Mouse (Mus musculus): Measurements from ENCODE around the gene Txnrd2. TPM values are rescaled to one million over a fixed set of nuclear protein-coding genes. Genes with fewer than 3 reads are reported as not detected.
A peak's percentile ranks its signal among the peaks of the same experiment; 100 is the strongest.

Gene Txnrd2
- polyA plus RNA-seq, 1 experiment from 2014 or later = 24.8 TPM

- Histone ChIP-seq H3K4me3 (ENCODE audit: low read depth, low read length) (no peak overlapping the region), H3K27me3 (ENCODE audit: control insufficient read depth, insufficient read depth, low read length) (no peaks in the 10 kb centered on the region), H3K9ac (ENCODE audit: low read length) (no peak overlapping the region), H3K9me3 (ENCODE audit: control insufficient read depth, low read length) (no peaks in the 10 kb centered on the region), H3K4me2 (ENCODE audit: low read depth, low read length, severe bottlenecking) (no peak overlapping the region), H3K4me1 (replicated peaks; ENCODE audit: control insufficient read depth, insufficient read depth, low read length) (peaks cover 8% of the 10 kb centered on the region; the same call in 1 of the 2 replicates), H3K36me3 (ENCODE audit: control insufficient read depth, insufficient read depth, low read length) (no peaks in the 10 kb centered on the region; the same call in 1 of the 2 replicates), H3K27ac (ENCODE audit: low read depth, low read length) (no peak overlapping the region)
- DNase-seq (ENCODE audit: low spot score) = no peak
- ATAC-seq (replicated peaks; ENCODE audit: low FRiP score) = no peak
- 96% methylated on average over 14 of the region's 14 CpGs for WGBS
Measured at GRCm38 (mm10) chr16:18503566-18504342, 77.6 kb downstream of the Txnrd2 start.

- ATAC-seq (replicated peaks; ENCODE audit: low FRiP score) (no peak), DNase-seq (ENCODE audit: low spot score) (no peak)
- Histone ChIP-seq H3K36me3 (ENCODE audit: control insufficient read depth, insufficient read depth, low read length) (no peaks in the 10 kb centered on the region; the same call in 1 of the 2 replicates), H3K4me3 (ENCODE audit: low read depth, low read length) (no peak overlapping the region), H3K4me2 (ENCODE audit: low read depth, low read length, severe bottlenecking) (no peak overlapping the region), H3K4me1 (replicated peaks; ENCODE audit: control insufficient read depth, insufficient read depth, low read length) (no peaks in the 10 kb centered on the region; the same call in 1 of the 2 replicates), H3K27ac (ENCODE audit: low read depth, low read length) (no peak overlapping the region), H3K9me3 (ENCODE audit: control insufficient read depth, low read length) (no peaks in the 10 kb centered on the region), H3K27me3 (ENCODE audit: control insufficient read depth, insufficient read depth, low read length) (no peaks in the 10 kb centered on the region), H3K9ac (ENCODE audit: low read length) (no peak overlapping the region)
- WGBS = 95% methylated on average over 3 of the region's 3 CpGs
Measured at GRCm38 (mm10) chr16:18506524-18507199, 80.5 kb downstream of the Txnrd2 start.

DNA sequence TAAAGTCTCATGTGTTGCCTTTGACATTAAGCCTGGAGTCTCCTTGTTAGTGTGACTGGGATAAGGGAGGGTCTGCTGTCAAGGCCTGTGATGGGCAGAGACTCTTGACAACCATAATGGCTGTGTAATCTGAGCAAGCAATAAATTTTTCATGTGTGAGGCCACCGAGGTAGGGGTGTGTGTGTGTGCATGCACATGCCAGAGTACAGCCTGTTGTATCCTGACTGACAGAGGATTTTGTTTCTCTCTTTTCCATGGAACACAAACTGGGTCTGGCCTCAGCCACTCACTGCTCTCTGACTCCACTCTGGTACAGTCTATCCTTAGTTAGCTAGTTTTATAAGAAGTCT is 81.0 kb downstream of the Txnrd2 start:
- no peaks in the 10 kb centered on the region for H3K9me3 ChIP-seq (ENCODE audit: control insufficient read depth, low read length)
- no peak for DNase-seq (ENCODE audit: low spot score)
- 78% methylated on average over 1 of the region's 1 CpGs for WGBS

GRCm38 (mm10) chr16:18511741-18512140 is 85.6 kb downstream of the Txnrd2 start:
- DNase-seq (ENCODE audit: low spot score) (no peak), ATAC-seq (replicated peaks; ENCODE audit: low FRiP score) (no peak)
- no peak overlapping the region for H3K4me2 ChIP-seq (ENCODE audit: low read depth, low read length, severe bottlenecking)
- H3K4me1 ChIP-seq (replicated peaks; ENCODE audit: control insufficient read depth, insufficient read depth, low read length) = no peaks in the 10 kb centered on the region; the same call in 1 of the 2 replicates
- no peaks in the 10 kb centered on the region; the same call in 1 of the 2 replicates for H3K9me3 ChIP-seq (ENCODE audit: control insufficient read depth, low read length)
- H3K4me3 ChIP-seq (ENCODE audit: low read depth, low read length) = no peak overlapping the region
- 88% methylated on average over 5 of the region's 5 CpGs for WGBS
- no peaks in the 10 kb centered on the region for H3K36me3 ChIP-seq (ENCODE audit: control insufficient read depth, insufficient read depth, low read length)
- no peak overlapping the region for H3K9ac ChIP-seq (ENCODE audit: low read length)
- no peak overlapping the region for H3K27ac ChIP-seq (ENCODE audit: low read depth, low read length)
- H3K27me3 ChIP-seq (ENCODE audit: control insufficient read depth, insufficient read depth, low read length) = no peaks in the 10 kb centered on the region

More for the DNA sequence above, 81.0 kb downstream of the Txnrd2 start:
- Histone ChIP-seq H3K36me3 (ENCODE audit: control insufficient read depth, insufficient read depth, low read length) (no peaks in the 10 kb centered on the region; the same call in 1 of the 2 replicates), H3K27me3 (ENCODE audit: control insufficient read depth, insufficient read depth, low read length) (no peaks in the 10 kb centered on the region), H3K4me1 (replicated peaks; ENCODE audit: control insufficient read depth, insufficient read depth, low read length) (no peaks in the 10 kb centered on the region; the same call in 1 of the 2 replicates), H3K4me2 (ENCODE audit: low read depth, low read length, severe bottlenecking) (no peak overlapping the region), H3K27ac (ENCODE audit: low read depth, low read length) (no peak overlapping the region), H3K4me3 (ENCODE audit: low read depth, low read length) (no peak overlapping the region), H3K9ac (ENCODE audit: low read length) (no peak overlapping the region)
- no peak for ATAC-seq (replicated peaks; ENCODE audit: low FRiP score)

GRCm38 (mm10) chr16:18513508-18513907 is 87.3 kb downstream of the Txnrd2 start:
- H3K9ac ChIP-seq (ENCODE audit: low read length) = no peak overlapping the region
- ATAC-seq (replicated peaks; ENCODE audit: low FRiP score) (no peak), DNase-seq (ENCODE audit: low spot score) (no peak)
- no peaks in the 10 kb centered on the region for H3K36me3 ChIP-seq (ENCODE audit: control insufficient read depth, insufficient read depth, low read length)
- no peak overlapping the region for H3K4me2 ChIP-seq (ENCODE audit: low read depth, low read length, severe bottlenecking)
- H3K4me1 ChIP-seq (replicated peaks; ENCODE audit: control insufficient read depth, insufficient read depth, low read length) = no peaks in the 10 kb centered on the region; the same call in 1 of the 2 replicates
- no peaks in the 10 kb centered on the region; the same call in 1 of the 2 replicates for H3K9me3 ChIP-seq (ENCODE audit: control insufficient read depth, low read length)
- no peak overlapping the region for H3K27ac ChIP-seq (ENCODE audit: low read depth, low read length)
- H3K4me3 ChIP-seq (ENCODE audit: low read depth, low read length) = no peak overlapping the region
- WGBS = 90% methylated on average over 6 of the region's 6 CpGs
- no peaks in the 10 kb centered on the region for H3K27me3 ChIP-seq (ENCODE audit: control insufficient read depth, insufficient read depth, low read length)

- Histone ChIP-seq H3K4me2 (ENCODE audit: low read depth, low read length, severe bottlenecking) (no peak overlapping the region), H3K27me3 (ENCODE audit: control insufficient read depth, insufficient read depth, low read length) (no peaks in the 10 kb centered on the region), H3K27ac (ENCODE audit: low read depth, low read length) (no peak overlapping the region), H3K36me3 (ENCODE audit: control insufficient read depth, insufficient read depth, low read length) (no peaks in the 10 kb centered on the region), H3K4me3 (ENCODE audit: low read depth, low read length) (no peak overlapping the region), H3K9me3 (ENCODE audit: control insufficient read depth, low read length) (no peaks in the 10 kb centered on the region; the same call in 1 of the 2 replicates), H3K4me1 (replicated peaks; ENCODE audit: control insufficient read depth, insufficient read depth, low read length) (no peaks in the 10 kb centered on the region), H3K9ac (ENCODE audit: low read length) (no peak overlapping the region)
- DNase-seq (ENCODE audit: low spot score) (peak; percentile 44), ATAC-seq (replicated peaks; ENCODE audit: low FRiP score) (no peak)
Measured at GRCm38 (mm10) chr16:18518091-18518490, 91.9 kb downstream of the Txnrd2 start.

DNA sequence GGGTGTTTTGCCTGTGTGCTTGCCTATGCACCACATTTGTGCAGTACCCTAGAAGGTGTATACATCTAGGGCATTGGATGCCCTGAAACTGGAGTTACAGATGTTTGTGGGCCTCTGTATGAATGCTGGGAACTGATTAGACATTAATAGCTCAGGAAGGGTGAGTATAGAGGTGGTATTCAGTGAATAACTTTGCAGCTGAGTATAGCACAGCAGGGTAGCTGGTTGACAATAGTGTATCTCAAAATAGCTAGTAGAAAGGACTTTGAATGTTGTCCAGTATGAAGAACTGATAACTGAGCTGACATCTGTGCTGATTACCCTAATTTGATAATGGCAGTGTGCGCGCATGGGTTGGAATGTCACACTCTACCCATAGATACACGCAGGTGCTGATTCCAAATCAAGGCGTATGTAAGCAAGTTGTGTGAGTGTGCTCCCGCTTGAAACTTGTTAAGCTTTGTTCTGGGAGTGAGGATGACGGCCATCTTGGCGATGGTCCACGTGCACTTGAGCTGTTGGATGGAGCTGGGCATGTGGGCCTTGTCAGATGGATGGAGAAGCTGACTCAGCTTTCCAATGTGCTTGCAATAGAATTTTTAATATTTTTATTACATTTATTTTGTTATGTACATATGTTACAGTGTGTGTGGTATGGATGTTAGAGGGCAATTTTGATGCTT is 97.5 kb downstream of the Txnrd2 start:
- H3K4me3 ChIP-seq (ENCODE audit: low read depth, low read length) = no peak overlapping the region
- no peaks in the 10 kb centered on the region for H3K36me3 ChIP-seq (ENCODE audit: control insufficient read depth, insufficient read depth, low read length)
- no peak overlapping the region for H3K9ac ChIP-seq (ENCODE audit: low read length)
- 90% methylated on average over 8 of the region's 8 CpGs for WGBS
- no peaks in the 10 kb centered on the region for H3K9me3 ChIP-seq (ENCODE audit: control insufficient read depth, low read length)
- H3K4me1 ChIP-seq (replicated peaks; ENCODE audit: control insufficient read depth, insufficient read depth, low read length) = no peaks in the 10 kb centered on the region
- no peak overlapping the region for H3K4me2 ChIP-seq (ENCODE audit: low read depth, low read length, severe bottlenecking)
- DNase-seq (ENCODE audit: low spot score) (peak; percentile 36), ATAC-seq (replicated peaks; ENCODE audit: low FRiP score) (no peak)
- H3K27me3 ChIP-seq (ENCODE audit: control insufficient read depth, insufficient read depth, low read length) = no peaks in the 10 kb centered on the region
- H3K27ac ChIP-seq (ENCODE audit: low read depth, low read length) = no peak overlapping the region

DNA sequence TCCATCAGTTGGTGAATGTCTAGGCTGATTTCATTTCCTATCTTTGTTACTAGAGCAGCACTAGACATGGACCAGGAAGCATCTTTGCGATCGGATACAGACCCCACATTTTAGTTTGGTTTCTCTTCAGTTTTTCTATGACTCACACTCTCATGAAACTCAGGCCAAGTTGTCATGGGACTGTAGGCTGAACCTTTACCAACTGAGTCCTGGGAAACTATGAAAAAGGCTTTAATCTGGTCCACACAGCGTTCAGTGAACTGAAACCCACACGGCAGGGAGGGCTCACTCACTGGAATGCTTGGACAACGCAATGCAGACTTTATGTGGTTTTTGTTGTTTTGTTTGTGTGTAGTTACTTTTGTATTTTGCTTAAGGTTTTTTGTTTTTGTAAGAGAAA is 102.5 kb downstream of the Txnrd2 start:
- DNase-seq (ENCODE audit: low spot score) = no peak
- no peaks in the 10 kb centered on the region for H3K9me3 ChIP-seq (ENCODE audit: control insufficient read depth, low read length)
- H3K9ac ChIP-seq (ENCODE audit: low read length) = no peak overlapping the region
- no peak overlapping the region for H3K27ac ChIP-seq (ENCODE audit: low read depth, low read length)
- no peaks in the 10 kb centered on the region for H3K36me3 ChIP-seq (ENCODE audit: control insufficient read depth, insufficient read depth, low read length)
- no peak overlapping the region for H3K4me3 ChIP-seq (ENCODE audit: low read depth, low read length)
- WGBS = 87% methylated on average over 5 of the region's 5 CpGs
- H3K27me3 ChIP-seq (ENCODE audit: control insufficient read depth, insufficient read depth, low read length) = no peaks in the 10 kb centered on the region
- H3K4me2 ChIP-seq (ENCODE audit: low read depth, low read length, severe bottlenecking) = no peak overlapping the region
- no peak for ATAC-seq (replicated peaks; ENCODE audit: low FRiP score)
- H3K4me1 ChIP-seq (replicated peaks; ENCODE audit: control insufficient read depth, insufficient read depth, low read length) = no peaks in the 10 kb centered on the region

All from forebrain, embryonic 11.5 days (tissue).